Mouse (Mus musculus) c-Kit-positive CD71-negative TER-119-negative erythroid progenitor cells, embryonic 14.5 days (primary cell): ENCODE measurements around the gene Nup214.

Experiments used
- DNase-seq: peaks from one replicate; pipeline ENCODE4 v3.0.0-alpha.2; 2013; ENCODE audit warnings: low read depth

Gene Nup214

DNA sequence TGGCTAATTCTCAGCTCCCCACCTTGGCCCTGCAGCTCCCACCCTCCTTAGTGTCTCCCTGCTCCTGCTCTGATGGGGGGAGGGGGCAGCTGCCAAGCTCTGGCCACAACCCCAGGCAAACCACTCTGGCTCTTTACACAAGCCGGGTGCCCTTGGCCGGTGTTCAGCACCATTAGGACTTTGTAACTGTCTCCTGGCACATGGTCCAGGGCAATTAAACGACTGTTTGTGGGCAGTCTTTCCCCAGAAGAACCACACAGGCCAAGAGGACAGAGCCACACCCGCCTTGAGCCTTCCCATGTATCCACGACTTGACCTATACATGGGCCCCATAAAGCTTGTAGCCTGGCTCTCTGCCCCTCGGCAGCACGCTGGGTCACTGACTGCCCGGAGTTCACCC is 100.2 kb downstream of the Nup214 start:
- DNase-seq = no peak

DNA sequence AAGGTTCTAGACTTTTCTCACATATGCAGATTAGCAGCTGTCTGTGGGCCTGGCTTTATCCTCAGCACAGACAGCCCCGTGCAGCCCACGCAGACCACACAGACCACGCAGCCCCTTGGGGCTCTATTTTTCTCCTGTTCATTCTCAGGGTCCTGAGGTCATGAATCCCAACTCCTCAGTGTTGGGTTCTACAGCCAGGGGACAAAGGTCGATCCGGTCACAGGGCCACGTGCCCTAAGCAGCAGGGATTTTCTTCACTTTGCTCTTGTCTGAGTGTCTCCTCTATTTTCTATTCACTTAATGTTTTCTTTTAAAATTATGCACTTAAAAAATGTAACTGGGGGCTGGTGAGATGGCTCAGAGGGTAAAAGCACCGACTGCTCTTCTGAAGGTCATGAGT is 101.1 kb downstream of the Nup214 start:
- DNase-seq = no peak

DNA sequence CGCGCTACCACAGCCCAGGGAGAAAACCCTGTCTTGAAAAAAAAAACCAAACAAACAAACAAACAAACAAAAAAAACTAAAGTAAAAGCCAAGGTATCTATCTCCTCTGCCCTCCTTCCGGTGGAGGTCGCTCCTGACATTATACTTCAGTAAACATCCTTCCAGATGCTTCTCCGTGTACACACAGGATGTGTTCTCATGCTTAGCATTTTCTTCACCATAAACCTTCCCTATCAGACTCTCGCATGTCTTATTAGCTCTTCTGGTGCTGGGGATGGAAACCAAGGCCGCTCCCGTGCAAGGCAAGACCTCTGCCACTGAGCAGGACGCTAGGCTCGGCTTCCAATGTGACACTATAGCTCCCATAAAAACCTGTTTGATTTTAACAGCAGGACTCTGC is 103.5 kb downstream of the Nup214 start:
- no peak for DNase-seq

DNA sequence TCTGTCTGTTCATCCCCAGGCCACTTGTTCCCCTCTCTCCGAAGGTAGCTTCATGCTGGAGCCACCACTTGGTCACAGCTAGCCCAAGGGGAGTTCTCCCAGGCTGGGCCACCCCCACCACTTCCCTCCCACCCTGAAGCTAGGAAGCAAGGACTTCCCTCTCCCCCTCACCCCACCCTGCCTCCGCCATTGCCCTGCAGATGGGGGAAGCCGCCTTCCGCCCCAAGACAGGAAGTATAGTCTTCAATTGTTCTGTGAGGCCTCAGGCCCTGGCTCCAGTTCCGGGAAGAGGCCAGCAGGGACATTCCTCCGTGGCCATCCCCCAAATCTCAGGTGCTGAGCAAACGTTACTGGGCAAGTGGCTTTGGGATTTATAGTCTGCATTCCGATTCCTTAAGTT is 104.3 kb downstream of the Nup214 start:
- no peak for DNase-seq

DNA sequence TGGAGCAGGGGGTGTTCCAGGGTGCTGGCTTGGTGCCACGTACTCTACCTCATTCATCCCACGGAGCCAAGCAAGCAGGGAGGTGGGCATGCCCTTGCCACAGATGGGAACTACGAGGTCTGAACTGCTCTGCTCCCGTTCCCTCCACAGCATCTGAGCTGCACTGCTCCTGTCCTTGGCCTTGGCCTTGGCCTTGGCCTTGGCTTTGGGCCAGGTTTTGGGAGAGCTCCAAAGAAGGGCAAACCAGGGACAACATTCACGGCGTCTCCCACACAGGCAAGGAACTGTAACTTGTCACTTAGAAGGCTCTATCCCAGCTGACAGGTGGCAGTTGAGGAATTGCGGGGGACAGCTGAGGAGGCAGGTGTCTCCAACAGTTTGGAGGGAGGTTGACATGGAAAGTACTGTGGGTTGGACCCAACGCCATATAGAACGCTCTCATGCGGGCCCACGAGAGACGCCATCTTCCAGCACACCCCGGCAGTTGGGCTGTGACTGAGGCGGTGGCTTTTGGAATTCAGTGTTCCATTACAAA is 105.0 kb downstream of the Nup214 start:
- DNase-seq = no peak

GRCm38 (mm10) chr2:32080681-32081080 is 106.4 kb downstream of the Nup214 start:
- no peak for DNase-seq

DNA sequence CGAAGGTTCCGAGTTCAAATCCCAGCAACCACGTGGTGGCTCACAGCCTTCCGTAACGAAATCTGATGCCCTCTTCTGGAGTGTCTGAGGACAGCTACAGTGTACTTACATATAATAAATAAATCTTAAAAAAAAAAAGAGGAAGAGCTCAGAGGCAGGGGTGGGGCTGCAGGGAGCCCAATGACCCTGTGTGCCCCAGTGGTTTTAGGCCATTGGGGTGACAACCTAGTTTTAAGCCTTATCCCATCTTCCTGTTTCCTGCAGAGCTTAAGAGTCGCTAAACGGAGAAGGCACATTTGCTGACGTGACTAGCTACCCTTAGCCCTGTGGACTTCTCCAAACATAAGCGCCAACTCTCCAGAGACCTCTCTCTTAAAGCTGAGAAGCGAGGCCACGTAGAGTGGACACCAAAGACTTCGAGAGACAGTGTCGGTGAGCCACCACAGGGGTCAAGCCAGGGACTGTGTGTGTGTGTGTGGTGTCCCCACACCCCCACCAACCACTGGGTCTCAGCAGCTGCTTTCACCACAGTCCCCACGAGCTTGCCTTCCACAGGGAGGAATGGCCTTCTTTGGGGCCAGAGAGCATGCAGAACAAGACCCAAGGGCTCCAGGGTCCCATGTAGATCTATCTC is 107.2 kb downstream of the Nup214 start:
- no peak for DNase-seq

GRCm38 (mm10) chr2:32082229-32082628 is 108.0 kb downstream of the Nup214 start:
- DNase-seq = no peak

- DNase-seq = no peak
Observed at GRCm38 (mm10) chr2:32083159-32084011, 109.1 kb downstream of the Nup214 start.

- no peak for DNase-seq
Observed at GRCm38 (mm10) chr2:32084111-32084871, 110.1 kb downstream of the Nup214 start, which contains the start of gene Fam78a. Fam78a (minus strand) TSS chr2:32084857.

DNA sequence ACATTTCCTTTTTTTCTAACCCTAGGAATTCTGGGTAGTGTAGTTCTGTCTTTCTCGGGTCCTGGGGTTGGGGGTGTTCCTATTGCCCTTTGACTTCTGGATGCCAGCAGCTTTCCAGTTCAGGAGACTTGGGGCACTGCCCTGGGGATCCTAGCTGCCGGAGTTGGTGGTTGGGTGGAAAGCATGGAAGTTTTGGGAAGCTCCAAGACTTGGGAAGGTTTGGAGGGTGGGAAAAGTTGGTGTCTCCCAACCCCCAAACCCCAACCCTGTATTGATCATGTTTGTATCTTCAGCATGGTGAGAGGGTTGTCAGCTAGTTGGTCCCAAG is 110.6 kb downstream of the Nup214 start:
- DNase-seq = no peak

DNA sequence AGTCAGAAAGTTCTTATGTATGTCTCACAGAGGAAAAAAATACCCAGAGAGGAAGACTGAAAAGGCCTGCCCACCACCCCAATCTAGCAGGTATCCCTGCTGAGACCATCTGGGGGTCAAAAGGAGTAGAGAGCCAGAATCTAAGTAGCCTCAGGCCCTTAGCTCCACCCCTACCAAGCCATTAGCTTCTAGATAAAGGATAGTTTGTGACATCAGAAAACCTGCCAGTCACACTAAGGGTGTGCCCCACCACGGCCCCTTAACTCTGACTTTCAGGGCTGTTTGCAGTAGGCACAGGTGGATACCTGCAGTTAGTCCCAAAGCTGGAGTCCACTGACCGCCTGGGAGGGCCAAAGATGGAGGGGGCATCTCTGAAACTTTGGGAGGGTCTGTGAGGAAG is 111.0 kb downstream of the Nup214 start:
- no peak for DNase-seq

- DNase-seq = no peak
Observed at GRCm38 (mm10) chr2:32087606-32088005, 113.4 kb downstream of the Nup214 start.

DNA sequence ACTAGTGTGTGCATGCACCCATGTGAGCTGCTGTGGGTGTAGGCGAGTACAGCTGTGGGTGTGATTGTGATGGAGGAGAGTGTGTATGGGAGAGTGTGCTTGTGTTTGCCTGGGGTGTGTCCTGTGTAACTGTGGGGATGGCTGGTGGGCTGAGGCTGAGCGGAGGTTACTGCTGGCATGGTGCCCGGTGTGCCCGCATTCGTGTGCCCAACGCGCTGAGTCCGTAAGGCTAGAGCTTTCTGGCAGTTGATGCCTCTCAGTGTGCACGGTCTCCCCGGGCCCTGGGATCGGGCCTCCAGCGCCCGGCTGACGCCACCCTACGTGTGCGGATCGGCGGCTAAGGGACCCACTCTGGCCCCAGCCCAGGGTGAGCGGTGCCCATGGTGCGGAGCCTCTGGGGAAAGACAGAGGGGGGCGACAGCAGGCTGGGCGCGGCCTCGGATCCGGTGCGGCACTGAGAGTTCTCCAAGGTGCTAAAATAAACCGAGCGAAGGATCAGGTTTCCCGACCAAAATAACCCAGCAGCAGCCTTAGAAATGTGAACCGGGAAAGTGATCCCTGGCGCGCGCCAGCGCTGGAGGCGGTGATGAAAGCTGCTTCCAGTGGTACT is 114.2 kb downstream of the Nup214 start:
- no peak for DNase-seq

DNA sequence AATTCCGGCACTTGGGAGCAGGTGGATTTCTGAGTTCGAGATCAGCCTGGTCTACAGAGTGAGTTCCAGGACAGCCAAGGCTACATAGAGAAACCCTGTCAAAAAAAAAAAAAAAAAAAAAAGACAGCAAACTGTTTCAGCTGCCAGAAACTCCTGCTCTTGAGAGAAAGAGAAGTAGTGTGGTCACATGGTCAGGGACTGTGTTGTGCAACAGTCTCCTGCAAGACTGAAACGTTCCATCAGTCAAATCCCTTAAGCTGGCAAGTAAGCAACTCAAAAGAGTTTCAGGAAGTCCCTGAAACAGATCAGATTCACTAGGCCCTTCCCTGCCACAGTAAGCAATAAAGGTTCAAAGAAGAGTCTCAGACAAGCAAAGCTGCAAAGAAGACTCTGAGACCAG is 115.4 kb downstream of the Nup214 start:
- no peak for DNase-seq

- DNase-seq = no peak
Observed at GRCm38 (mm10) chr2:32090145-32090544, 115.9 kb downstream of the Nup214 start.

- DNase-seq = no peak
Observed at GRCm38 (mm10) chr2:32091956-32092355, 117.7 kb downstream of the Nup214 start.

- no peak for DNase-seq
Observed at GRCm38 (mm10) chr2:32094001-32094707, 119.9 kb downstream of the Nup214 start.

- DNase-seq = no peak
Observed at GRCm38 (mm10) chr2:32095351-32096121, 121.3 kb downstream of the Nup214 start, which contains the start of gene Plpp7. Plpp7 (plus strand) TSS chr2:32095528.

GRCm38 (mm10) chr2:32096122-32096420 is 121.8 kb downstream of the Nup214 start:
- DNase-seq = no peak

DNA sequence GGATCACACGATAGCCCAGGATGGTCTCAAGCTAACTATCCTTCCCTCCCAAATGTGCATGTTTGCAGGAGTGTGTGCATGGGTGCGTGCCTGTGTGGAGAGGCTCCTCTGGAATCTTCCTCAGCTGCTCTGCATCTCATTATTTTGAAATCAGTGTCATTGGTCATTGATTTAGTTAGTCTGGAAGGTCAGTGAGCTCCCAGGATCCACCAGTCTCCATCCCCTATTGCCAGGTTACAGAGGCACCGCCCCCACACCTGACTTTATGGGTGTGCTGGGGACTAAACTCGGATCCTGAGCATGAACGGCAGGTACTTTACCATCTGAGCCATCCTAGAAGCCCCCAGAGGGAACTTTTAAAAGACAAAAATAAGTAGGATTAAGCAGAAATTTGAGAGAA is 128.7 kb downstream of the Nup214 start:
- DNase-seq = no peak
